Mouse (Mus musculus): ENCODE measurements around the gene Rin1. TPM values are rescaled to one million over a fixed set of nuclear protein-coding genes. Genes with fewer than 3 reads are reported as not detected.
A peak's percentile ranks its signal among the peaks of the same experiment; 100 is the strongest.

The Rin1 gene
- polyA plus RNA-seq, 1 experiment from 2014 or later: 2.4 TPM

- peak; percentile 39 for DNase-seq (ENCODE audit: low spot score)
- peaks cover 81% of the 10 kb centered on the region for H3K4me1 ChIP-seq
- no peaks in the 10 kb centered on the region for H3K27me3 ChIP-seq (replicated peaks; ENCODE audit: low read depth, poor library complexity, severe bottlenecking)
- peak overlapping the region; percentile 82 for H3K27ac ChIP-seq (replicated peaks)
- no peaks in the 10 kb centered on the region for H3K9me3 ChIP-seq
- 0 out of 2 replicates have a peak overlapping the region, but pooled peaks have one; percentile 13 for H3K4me3 ChIP-seq
- 38% methylated on average over 5 of the region's 5 CpGs for WGBS
- no peaks in the 10 kb centered on the region for H3K36me3 ChIP-seq (replicated peaks)
These were observed 10.4 kb downstream of the Rin1 start for GRCm38 (mm10) chr19:5060365-5061330.

GRCm38 (mm10) chr19:5062041-5062440 is 11.8 kb downstream of the Rin1 start:
- H3K36me3 ChIP-seq (replicated peaks): no peaks in the 10 kb centered on the region
- no peaks in the 10 kb centered on the region for H3K9me3 ChIP-seq
- H3K27ac ChIP-seq (replicated peaks): peak overlapping the region; percentile 76
- peak; percentile 6 for DNase-seq (ENCODE audit: low spot score)
- peaks cover 6% of the 10 kb centered on the region for H3K27me3 ChIP-seq (replicated peaks; ENCODE audit: low read depth, poor library complexity, severe bottlenecking)
- H3K4me3 ChIP-seq: no peak overlapping the region
- WGBS: 86% methylated on average over 5 of the region's 5 CpGs
- peaks cover 74% of the 10 kb centered on the region for H3K4me1 ChIP-seq

GRCm38 (mm10) chr19:5062446-5062845 is 12.2 kb downstream of the Rin1 start:
- WGBS: 35% methylated on average over 6 of the region's 6 CpGs
- no peaks in the 10 kb centered on the region for H3K36me3 ChIP-seq (replicated peaks)
- H3K4me3 ChIP-seq: no peak overlapping the region; the same call in 1 of the 2 replicates
- no peak for DNase-seq (ENCODE audit: low spot score)
- peaks cover 10% of the 10 kb centered on the region for H3K27me3 ChIP-seq (replicated peaks; ENCODE audit: low read depth, poor library complexity, severe bottlenecking)
- H3K4me1 ChIP-seq: peaks cover 76% of the 10 kb centered on the region
- H3K9me3 ChIP-seq: no peaks in the 10 kb centered on the region
- peak overlapping the region; percentile 76 for H3K27ac ChIP-seq (replicated peaks)

GRCm38 (mm10) chr19:5065104-5065503 is 14.8 kb downstream of the Rin1 start:
- DNase-seq (ENCODE audit: low spot score): no peak
- Histone ChIP-seq H3K27ac (replicated peaks) (peak overlapping the region; percentile 14), H3K9me3 (no peaks in the 10 kb centered on the region), H3K4me1 (peaks cover 76% of the 10 kb centered on the region), H3K4me3 (no peak overlapping the region), H3K36me3 (replicated peaks) (no peaks in the 10 kb centered on the region), H3K27me3 (replicated peaks; ENCODE audit: low read depth, poor library complexity, severe bottlenecking) (peaks cover 37% of the 10 kb centered on the region)
- WGBS: 70% methylated on average over 7 of the region's 7 CpGs

GRCm38 (mm10) chr19:5067040-5067799 is 16.9 kb downstream of the Rin1 start:
- peak overlapping the region; percentile 93 for H3K27ac ChIP-seq (replicated peaks)
- peak; percentile 60 for DNase-seq (ENCODE audit: low spot score)
- H3K27me3 ChIP-seq (replicated peaks; ENCODE audit: low read depth, poor library complexity, severe bottlenecking): peaks cover 51% of the 10 kb centered on the region
- H3K4me1 ChIP-seq: peaks cover 78% of the 10 kb centered on the region
- WGBS: 6% methylated on average over 15 of the region's 15 CpGs
- H3K4me3 ChIP-seq: peak overlapping the region; percentile 69
- no peaks in the 10 kb centered on the region for H3K36me3 ChIP-seq (replicated peaks)
- no peaks in the 10 kb centered on the region for H3K9me3 ChIP-seq

- no peaks in the 10 kb centered on the region for H3K36me3 ChIP-seq (replicated peaks)
- peak within 1 kb of the TSS; percentile 69 for H3K4me3 ChIP-seq
- H3K9me3 ChIP-seq: no peaks in the 10 kb centered on the region
- peaks cover 78% of the 10 kb centered on the region for H3K4me1 ChIP-seq
- DNase-seq (ENCODE audit: low spot score): peak; percentile 91
- peaks cover 51% of the 10 kb centered on the region for H3K27me3 ChIP-seq (replicated peaks; ENCODE audit: low read depth, poor library complexity, severe bottlenecking)
- WGBS: under 1% methylated on average over 55 of the region's 56 CpGs
- peak within 1 kb of the TSS; percentile 93 for H3K27ac ChIP-seq (replicated peaks)
These were observed 17.7 kb downstream of the Rin1 start, which contains the start of gene Cd248 for GRCm38 (mm10) chr19:5067867-5068569. Gene Cd248, plus strand, starts transcription at chr19:5068078.

GRCm38 (mm10) chr19:5068570-5069234 is 18.4 kb downstream of the Rin1 start:
- H3K4me1 ChIP-seq: peaks cover 80% of the 10 kb centered on the region
- H3K27me3 ChIP-seq (replicated peaks; ENCODE audit: low read depth, poor library complexity, severe bottlenecking): peaks cover 51% of the 10 kb centered on the region
- no peak for DNase-seq (ENCODE audit: low spot score)
- H3K36me3 ChIP-seq (replicated peaks): no peaks in the 10 kb centered on the region
- H3K9me3 ChIP-seq: no peaks in the 10 kb centered on the region
- H3K27ac ChIP-seq (replicated peaks): peak overlapping the region; percentile 93
- WGBS: 43% methylated on average over 21 of the region's 21 CpGs
- peak overlapping the region; percentile 69 for H3K4me3 ChIP-seq

- H3K4me3 ChIP-seq: peak overlapping the region; percentile 69
- no peaks in the 10 kb centered on the region for H3K9me3 ChIP-seq
- peaks cover 54% of the 10 kb centered on the region for H3K27me3 ChIP-seq (replicated peaks; ENCODE audit: low read depth, poor library complexity, severe bottlenecking)
- no peaks in the 10 kb centered on the region for H3K36me3 ChIP-seq (replicated peaks)
- 89% methylated on average over 5 of the region's 5 CpGs for WGBS
- H3K4me1 ChIP-seq: peaks cover 78% of the 10 kb centered on the region
- peak overlapping the region; percentile 93 for H3K27ac ChIP-seq (replicated peaks)
- DNase-seq (ENCODE audit: low spot score): no peak
These were observed 19.2 kb downstream of the Rin1 start for GRCm38 (mm10) chr19:5069486-5069885.

- Histone ChIP-seq H3K27ac (replicated peaks) (peak overlapping the region; percentile 93), H3K9me3 (no peaks in the 10 kb centered on the region), H3K27me3 (replicated peaks; ENCODE audit: low read depth, poor library complexity, severe bottlenecking) (peaks cover 59% of the 10 kb centered on the region), H3K36me3 (replicated peaks) (no peaks in the 10 kb centered on the region), H3K4me3 (peak overlapping the region; percentile 69), H3K4me1 (peaks cover 73% of the 10 kb centered on the region)
- WGBS: 85% methylated on average over 7 of the region's 7 CpGs
- no peak for DNase-seq (ENCODE audit: low spot score)
These were observed 19.7 kb downstream of the Rin1 start for GRCm38 (mm10) chr19:5069978-5070377.

- peak overlapping the region; percentile 93 for H3K27ac ChIP-seq (replicated peaks)
- H3K9me3 ChIP-seq: no peaks in the 10 kb centered on the region
- H3K36me3 ChIP-seq (replicated peaks): no peaks in the 10 kb centered on the region
- H3K27me3 ChIP-seq (replicated peaks; ENCODE audit: low read depth, poor library complexity, severe bottlenecking): peaks cover 60% of the 10 kb centered on the region
- 2% methylated on average over 11 of the region's 11 CpGs for WGBS
- DNase-seq (ENCODE audit: low spot score): no peak
- H3K4me3 ChIP-seq: peak overlapping the region; percentile 69
- peaks cover 67% of the 10 kb centered on the region for H3K4me1 ChIP-seq
These were observed 20.8 kb downstream of the Rin1 start for GRCm38 (mm10) chr19:5071077-5071476.

- Histone ChIP-seq H3K27me3 (replicated peaks; ENCODE audit: low read depth, poor library complexity, severe bottlenecking) (peaks cover 56% of the 10 kb centered on the region), H3K4me3 (peak overlapping the region; percentile 69), H3K9me3 (no peaks in the 10 kb centered on the region), H3K36me3 (replicated peaks) (no peaks in the 10 kb centered on the region), H3K4me1 (peaks cover 66% of the 10 kb centered on the region), H3K27ac (replicated peaks) (peak overlapping the region; percentile 93)
- peak; percentile 97 for DNase-seq (ENCODE audit: low spot score)
- under 1% methylated on average over 40 of the region's 40 CpGs for WGBS
These were observed 21.5 kb downstream of the Rin1 start for GRCm38 (mm10) chr19:5071545-5072369.

All from embryonic facial prominence, embryonic 10.5 days (tissue).